Mouse (Mus musculus) skeletal muscle tissue, adult 2 months (tissue): ENCODE measurements around the gene Zfp184.

ENCODE experiments used
- DNase-seq: peaks from one replicate; pipeline ENCODE4 v3.0.0-alpha.2; 2012; ENCODE audit warnings: low read depth, low spot score

Zfp184 gene

GRCm38 (mm10) chr13:21984486-21984885 is 39.6 kb downstream of the Zfp184 start:
- no peak for DNase-seq

- no peak for DNase-seq
Measured at GRCm38 (mm10) chr13:21992550-21992949, 47.7 kb downstream of the Zfp184 start.

GRCm38 (mm10) chr13:21993957-21994738 is 49.3 kb downstream of the Zfp184 start:
- DNase-seq = no peak

GRCm38 (mm10) chr13:21994896-21995295 is 50.0 kb downstream of the Zfp184 start:
- no peak for DNase-seq

- no peak for DNase-seq
Measured at GRCm38 (mm10) chr13:21995331-21995914, 50.5 kb downstream of the Zfp184 start.

GRCm38 (mm10) chr13:21996101-21996839 is 51.4 kb downstream of the Zfp184 start:
- no peak for DNase-seq

GRCm38 (mm10) chr13:21996840-21997185 is 51.9 kb downstream of the Zfp184 start:
- DNase-seq = no peak

GRCm38 (mm10) chr13:21997201-21997820 is 52.4 kb downstream of the Zfp184 start:
- no peak for DNase-seq

GRCm38 (mm10) chr13:21997821-21998220 is 52.9 kb downstream of the Zfp184 start:
- no peak for DNase-seq

GRCm38 (mm10) chr13:21998412-21998811 is 53.5 kb downstream of the Zfp184 start:
- no peak for DNase-seq

GRCm38 (mm10) chr13:21999147-21999546 is 54.3 kb downstream of the Zfp184 start:
- no peak for DNase-seq

GRCm38 (mm10) chr13:22001346-22001745 is 56.5 kb downstream of the Zfp184 start:
- no peak for DNase-seq

- no peak for DNase-seq
Measured at GRCm38 (mm10) chr13:22001823-22002222, 56.9 kb downstream of the Zfp184 start.

- no peak for DNase-seq
Measured at GRCm38 (mm10) chr13:22005605-22006333, 60.9 kb downstream of the Zfp184 start.

- no peak for DNase-seq
Measured at GRCm38 (mm10) chr13:22006334-22007120, 61.6 kb downstream of the Zfp184 start.

- DNase-seq = no peak
Measured at GRCm38 (mm10) chr13:22007121-22007510, 62.2 kb downstream of the Zfp184 start.

GRCm38 (mm10) chr13:22007872-22008271 is 63.0 kb downstream of the Zfp184 start:
- no peak for DNase-seq

GRCm38 (mm10) chr13:22008707-22009106 is 63.8 kb downstream of the Zfp184 start:
- DNase-seq = no peak

- no peak for DNase-seq
Measured at GRCm38 (mm10) chr13:22009642-22010041, 64.7 kb downstream of the Zfp184 start, which contains the start of gene Prss16. Gene Prss16 (minus strand): TSS chr13:22009742.
